Mouse (Mus musculus) 416B (cell line): ENCODE measurements at regions not wholly inside any gene's neighbourhood (a gene's known extent, or its start where the extent isn't known, plus 50 kb on each side); places are given as distances from the start of the nearest gene placed in this dataset.
"Not testable (repeated sequence)": the region's sequence is repeated elsewhere in the genome, so short reads cannot be mapped to it uniquely, and the experiment has no call there.

Experiments
- DNase-seq: peaks from one replicate; pipeline ENCODE4 v3.0.0; 2011; ENCODE audit warnings: low read depth

DNA sequence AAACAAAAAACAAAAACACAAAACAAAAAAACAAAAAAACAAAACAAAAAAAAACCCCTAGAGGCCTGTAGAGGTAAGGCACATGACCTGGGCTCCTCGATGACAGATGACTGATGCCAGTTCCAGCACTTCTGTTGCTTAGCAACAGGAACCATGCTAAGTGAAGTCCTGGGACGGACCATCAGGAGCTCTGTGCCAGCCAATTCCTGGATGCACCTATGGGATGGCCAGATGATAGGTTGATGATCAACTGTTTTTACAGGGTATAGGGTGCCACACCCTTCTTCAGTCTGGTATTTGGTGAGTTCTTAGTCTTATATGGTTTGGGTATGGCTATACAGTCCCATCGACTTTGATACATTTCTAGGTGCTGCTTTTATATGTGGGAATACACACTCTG, 209.9 kb downstream of the Med10 start:
- no peak for DNase-seq

DNA sequence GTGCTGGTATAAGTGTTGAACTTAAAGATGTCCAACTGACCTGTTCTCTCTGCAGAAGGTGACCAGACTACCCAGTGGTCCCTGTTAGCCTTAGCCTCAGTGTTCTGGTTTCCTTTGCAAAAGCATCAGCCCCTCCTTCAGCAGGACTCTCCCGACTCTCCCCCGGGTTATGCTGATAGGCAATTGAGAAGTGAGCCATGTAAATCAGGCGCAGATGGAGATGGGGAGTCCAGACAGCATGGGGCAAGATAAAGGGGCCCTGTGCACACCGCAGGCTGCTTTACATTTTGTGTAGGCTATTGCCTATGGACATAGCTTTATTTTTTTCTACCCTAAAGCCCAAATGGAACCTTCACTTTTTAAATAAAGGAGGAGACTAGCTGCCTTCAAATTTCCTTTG, 213.0 kb downstream of the Med10 start:
- DNase-seq: no peak

GRCm38 (mm10) chr13:70017535-70017934, 215.3 kb downstream of the Med10 start:
- no peak for DNase-seq

GRCm38 (mm10) chr13:70019999-70020838, 218.0 kb downstream of the Med10 start:
- DNase-seq: no peak

DNA sequence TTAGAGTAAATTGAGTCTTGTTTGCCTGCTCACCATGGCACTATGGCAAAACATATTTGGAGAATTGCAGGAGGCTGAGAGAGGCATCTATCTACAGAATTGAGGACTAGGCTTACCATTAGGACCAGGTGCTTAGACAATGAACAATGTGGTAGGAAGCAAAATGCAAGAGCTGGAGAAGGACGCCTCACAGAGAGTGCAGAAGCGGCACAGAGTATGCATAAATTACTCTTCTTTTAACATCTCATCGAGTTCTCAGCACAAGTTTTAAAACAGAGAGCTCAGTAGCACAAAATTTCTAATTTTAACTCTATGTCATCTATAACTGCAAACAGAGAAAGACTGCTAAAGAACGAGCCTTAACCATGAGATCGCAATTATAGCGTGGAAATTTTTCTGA, 231.1 kb downstream of the Med10 start:
- DNase-seq: no peak

- DNase-seq: no peak
Observed at GRCm38 (mm10) chr13:70033763-70034162, 231.6 kb downstream of the Med10 start.

- DNase-seq: no peak
Observed at GRCm38 (mm10) chr13:70037985-70038667, 235.9 kb downstream of the Med10 start.

- DNase-seq: no peak
Observed at GRCm38 (mm10) chr13:70057920-70058319, 255.7 kb downstream of the Med10 start.

- no peak for DNase-seq
Observed at GRCm38 (mm10) chr13:70061363-70061945, 259.3 kb downstream of the Med10 start.

GRCm38 (mm10) chr13:70073655-70074054, 271.5 kb downstream of the Med10 start:
- no peak for DNase-seq

DNA sequence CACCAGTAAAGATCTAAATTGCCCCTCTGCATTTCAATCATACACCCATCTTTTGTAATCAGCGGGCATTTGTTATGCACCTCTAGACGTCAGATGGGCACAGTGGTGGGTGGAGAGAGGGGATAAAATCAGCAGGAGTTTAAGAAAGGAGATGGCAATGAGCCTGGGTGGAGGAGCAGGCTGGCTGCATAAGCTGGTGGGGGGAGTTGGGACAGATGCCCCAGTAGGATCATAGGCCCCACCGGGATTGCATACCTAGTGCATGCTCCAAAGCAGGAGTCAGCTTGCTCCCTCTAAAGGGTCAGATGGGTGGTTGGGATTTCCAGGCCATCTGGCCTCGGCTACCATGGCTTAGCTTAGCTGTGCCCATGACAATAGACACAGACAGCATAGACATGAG, 273.2 kb downstream of the Med10 start:
- no peak for DNase-seq

- no peak for DNase-seq
Observed at GRCm38 (mm10) chr13:70081108-70081507, 278.9 kb downstream of the Med10 start.

- no peak for DNase-seq
Observed at GRCm38 (mm10) chr13:70092886-70093285, 290.7 kb downstream of the Med10 start.

- DNase-seq: no peak
Observed at GRCm38 (mm10) chr13:70093970-70094369, 291.8 kb downstream of the Med10 start.

DNA sequence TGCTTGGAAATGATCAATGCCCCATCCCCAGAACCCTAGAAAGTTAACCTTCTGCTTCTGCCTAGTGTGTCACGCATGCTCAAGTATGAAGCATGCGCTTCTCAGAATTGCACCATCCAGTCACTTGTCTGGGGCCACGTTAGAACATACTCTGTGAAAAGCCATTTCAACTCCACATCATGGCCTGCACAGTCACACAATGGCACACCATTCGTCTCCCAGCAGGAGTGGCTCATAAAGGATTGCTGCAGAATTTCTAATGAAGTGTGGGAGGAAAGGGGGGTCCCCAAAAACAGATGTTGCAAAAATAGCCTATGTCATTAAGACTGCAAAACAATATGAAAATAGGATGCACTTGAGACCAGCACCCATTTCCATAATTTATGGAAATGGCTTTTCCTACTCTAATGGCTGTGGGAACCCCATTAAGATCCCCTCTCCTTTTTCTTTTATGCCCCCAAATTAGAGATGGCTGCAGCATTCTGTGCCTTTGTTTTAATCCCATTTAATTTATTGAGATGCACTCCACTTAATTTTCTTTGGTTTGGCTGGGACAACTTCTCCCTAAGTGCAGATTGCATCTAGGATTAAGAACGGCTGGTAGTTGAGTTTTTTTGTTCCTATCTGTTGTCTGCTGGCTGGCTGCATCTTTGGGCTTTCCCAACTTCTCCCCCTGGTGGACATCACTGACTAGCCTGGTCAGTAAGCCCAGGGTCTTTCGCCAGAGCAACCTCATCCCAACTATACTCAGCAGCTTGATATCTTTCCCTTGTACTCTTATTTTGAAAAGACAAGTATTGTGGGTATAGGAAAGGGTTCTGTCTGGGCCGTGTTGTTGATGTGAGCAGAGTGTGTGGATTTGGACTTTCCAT, 294.5 kb downstream of the Med10 start:
- DNase-seq: no peak

- DNase-seq: not testable (repeated sequence)
Observed at GRCm38 (mm10) chr13:70100091-70100490, 297.9 kb downstream of the Med10 start.

DNA sequence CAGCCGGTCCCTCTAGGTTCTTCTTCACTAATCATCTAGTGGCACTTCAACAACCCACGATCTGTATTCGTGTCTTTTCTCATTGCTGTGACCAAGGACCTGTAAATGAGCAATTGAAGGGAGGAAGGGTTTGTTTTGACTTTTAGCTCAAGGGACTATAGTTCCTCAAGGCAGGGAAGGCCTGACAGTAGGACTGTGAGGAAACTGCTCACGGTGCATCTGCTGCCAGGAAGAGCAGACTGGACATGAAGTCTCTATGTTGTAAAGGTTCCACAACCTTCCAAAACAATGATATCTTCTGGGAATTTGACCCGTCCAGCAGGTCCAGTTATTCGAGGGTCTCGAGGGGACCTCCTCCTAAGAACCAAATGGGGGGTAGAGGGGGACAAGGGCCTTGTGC, 300.8 kb downstream of the Med10 start:
- no peak for DNase-seq

GRCm38 (mm10) chr13:70103491-70103890, 301.3 kb downstream of the Med10 start:
- peak; percentile 3 for DNase-seq

GRCm38 (mm10) chr13:70103903-70104302, 301.7 kb downstream of the Med10 start:
- DNase-seq: no peak

DNA sequence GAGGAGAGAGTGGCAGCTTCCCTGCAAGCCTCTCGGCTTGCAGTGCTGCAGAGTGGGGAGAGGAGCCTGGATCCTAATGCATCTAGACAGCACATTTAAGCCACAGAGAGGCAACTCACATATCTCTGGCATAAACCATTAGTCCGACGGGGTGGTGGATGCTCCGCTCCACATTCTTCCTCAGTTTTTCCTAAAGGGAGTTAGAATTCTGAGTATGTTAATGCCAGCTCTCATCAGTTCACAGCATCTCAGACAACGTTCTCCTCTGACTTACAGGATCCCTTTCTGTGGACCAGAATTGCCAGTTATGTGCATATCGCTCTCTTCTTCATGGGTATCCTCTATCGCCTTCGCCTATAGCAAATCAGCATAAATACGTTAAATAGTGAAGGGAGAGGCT, 313.4 kb downstream of the Med10 start:
- no peak for DNase-seq

- no peak for DNase-seq
Observed at GRCm38 (mm10) chr13:70124860-70125545, 322.8 kb downstream of the Med10 start.

DNA sequence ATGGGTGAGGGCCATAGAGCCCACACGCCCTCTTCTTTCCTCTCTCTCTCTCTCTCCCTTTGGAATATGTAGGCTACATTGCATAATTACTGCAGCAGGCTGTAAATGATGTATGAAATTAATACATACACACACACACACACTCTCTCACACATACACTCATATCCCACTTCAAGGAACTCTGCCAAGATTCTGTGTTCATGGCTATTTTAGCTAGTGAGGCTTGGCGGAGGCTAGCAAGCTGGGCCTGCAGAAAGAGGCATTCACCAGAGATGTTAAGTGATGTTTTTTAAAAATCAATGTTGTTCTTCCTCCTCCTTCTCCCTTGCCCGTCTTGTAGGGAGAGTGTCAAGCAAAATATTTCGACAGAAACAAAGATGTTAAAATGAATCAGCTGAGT, 325.1 kb downstream of the Med10 start:
- DNase-seq: no peak
